Mouse (Mus musculus): Measurements from ENCODE around the gene Clec9a. TPM values are rescaled to one million over a fixed set of nuclear protein-coding genes. Genes with fewer than 3 reads are reported as not detected.

The Clec9a gene
- polyA plus RNA-seq, 1 experiment from 2014 or later = 0.33 TPM

- no peaks in the 10 kb centered on the region for H3K4me1 ChIP-seq (ENCODE audit: control insufficient read depth, low read depth, low read length)
- H3K4me3 ChIP-seq (ENCODE audit: low read depth, low read length) = no peak overlapping the region
- peak overlapping the region; percentile 56; the same call in 1 of the 2 replicates for H3K27ac ChIP-seq (ENCODE audit: low read length)
- no peaks in the 10 kb centered on the region for H3K36me3 ChIP-seq (ENCODE audit: control insufficient read depth, insufficient read depth)
- WGBS (ENCODE audit: insufficient replicate concordance) = 12% methylated on average over 2 of the region's 2 CpGs
- no peak overlapping the region for H3K9ac ChIP-seq (ENCODE audit: low read depth, low read length)
- peak; percentile 52 for ATAC-seq (ENCODE audit: low read depth)
- H3K4me2 ChIP-seq (ENCODE audit: low read depth, low read length) = no peak overlapping the region
- H3K27me3 ChIP-seq (ENCODE audit: control insufficient read depth, insufficient read depth, low read depth, low read length) = no peaks in the 10 kb centered on the region
- H3K9me3 ChIP-seq (replicated peaks; ENCODE audit: control insufficient read depth, low read length) = no peaks in the 10 kb centered on the region
Measured at GRCm38 (mm10) chr6:129407324-129407723, 1.3 kb upstream of the Clec9a start.

GRCm38 (mm10) chr6:129414177-129414576 lies 5.5 kb downstream of the Clec9a start:
- ATAC-seq (ENCODE audit: low read depth) = no peak
- Histone ChIP-seq H3K4me1 (ENCODE audit: control insufficient read depth, low read depth, low read length) (no peaks in the 10 kb centered on the region), H3K4me2 (ENCODE audit: low read depth, low read length) (no peak overlapping the region), H3K9me3 (replicated peaks; ENCODE audit: control insufficient read depth, low read length) (no peaks in the 10 kb centered on the region), H3K4me3 (ENCODE audit: low read depth, low read length) (no peak overlapping the region), H3K9ac (ENCODE audit: low read depth, low read length) (no peak overlapping the region), H3K27me3 (ENCODE audit: control insufficient read depth, insufficient read depth, low read depth, low read length) (no peaks in the 10 kb centered on the region), H3K36me3 (ENCODE audit: control insufficient read depth, insufficient read depth) (no peaks in the 10 kb centered on the region), H3K27ac (ENCODE audit: low read length) (no peak overlapping the region)
- WGBS (ENCODE audit: insufficient replicate concordance) = 42% methylated on average over 1 of the region's 1 CpGs

GRCm38 (mm10) chr6:129422311-129422710 lies 13.6 kb downstream of the Clec9a start:
- no peak overlapping the region for H3K4me2 ChIP-seq (ENCODE audit: low read depth, low read length)
- no peaks in the 10 kb centered on the region for H3K9me3 ChIP-seq (replicated peaks; ENCODE audit: control insufficient read depth, low read length)
- 59% methylated on average over 3 of the region's 3 CpGs for WGBS (ENCODE audit: insufficient replicate concordance)
- no peak for ATAC-seq (ENCODE audit: low read depth)
- H3K36me3 ChIP-seq (ENCODE audit: control insufficient read depth, insufficient read depth) = no peaks in the 10 kb centered on the region
- no peak overlapping the region for H3K27ac ChIP-seq (ENCODE audit: low read length)
- no peak overlapping the region for H3K9ac ChIP-seq (ENCODE audit: low read depth, low read length)
- no peaks in the 10 kb centered on the region for H3K27me3 ChIP-seq (ENCODE audit: control insufficient read depth, insufficient read depth, low read depth, low read length)
- H3K4me1 ChIP-seq (ENCODE audit: control insufficient read depth, low read depth, low read length) = peaks cover 2% of the 10 kb centered on the region
- no peak overlapping the region for H3K4me3 ChIP-seq (ENCODE audit: low read depth, low read length)

- H3K4me1 ChIP-seq (ENCODE audit: control insufficient read depth, low read depth, low read length) = peaks cover 2% of the 10 kb centered on the region
- no peaks in the 10 kb centered on the region for H3K36me3 ChIP-seq (ENCODE audit: control insufficient read depth, insufficient read depth)
- H3K4me3 ChIP-seq (ENCODE audit: low read depth, low read length) = no peak overlapping the region
- H3K9ac ChIP-seq (ENCODE audit: low read depth, low read length) = no peak overlapping the region
- no peak overlapping the region for H3K27ac ChIP-seq (ENCODE audit: low read length)
- WGBS (ENCODE audit: insufficient replicate concordance) = 62% methylated on average over 4 of the region's 4 CpGs
- no peak for ATAC-seq (ENCODE audit: low read depth)
- no peaks in the 10 kb centered on the region for H3K9me3 ChIP-seq (replicated peaks; ENCODE audit: control insufficient read depth, low read length)
- no peak overlapping the region for H3K4me2 ChIP-seq (ENCODE audit: low read depth, low read length)
- H3K27me3 ChIP-seq (ENCODE audit: control insufficient read depth, insufficient read depth, low read depth, low read length) = no peaks in the 10 kb centered on the region
Measured at GRCm38 (mm10) chr6:129423040-129423733, 14.5 kb downstream of the Clec9a start.

GRCm38 (mm10) chr6:129423734-129424072 lies 15.0 kb downstream of the Clec9a start:
- peak; percentile 70 for ATAC-seq (ENCODE audit: low read depth)
- no peaks in the 10 kb centered on the region for H3K27me3 ChIP-seq (ENCODE audit: control insufficient read depth, insufficient read depth, low read depth, low read length)
- no peak overlapping the region for H3K9ac ChIP-seq (ENCODE audit: low read depth, low read length)
- H3K4me3 ChIP-seq (ENCODE audit: low read depth, low read length) = no peak overlapping the region
- 4% methylated on average over 1 of the region's 1 CpGs for WGBS (ENCODE audit: insufficient replicate concordance)
- H3K27ac ChIP-seq (ENCODE audit: low read length) = no peak overlapping the region
- H3K9me3 ChIP-seq (replicated peaks; ENCODE audit: control insufficient read depth, low read length) = no peaks in the 10 kb centered on the region
- H3K4me2 ChIP-seq (ENCODE audit: low read depth, low read length) = no peak overlapping the region
- H3K4me1 ChIP-seq (ENCODE audit: control insufficient read depth, low read depth, low read length) = peaks cover 2% of the 10 kb centered on the region
- H3K36me3 ChIP-seq (ENCODE audit: control insufficient read depth, insufficient read depth) = no peaks in the 10 kb centered on the region

- peaks cover 2% of the 10 kb centered on the region for H3K4me1 ChIP-seq (ENCODE audit: control insufficient read depth, low read depth, low read length)
- no peak overlapping the region for H3K9ac ChIP-seq (ENCODE audit: low read depth, low read length)
- peak; percentile 33; the same call in 1 of the 2 replicates for ATAC-seq (ENCODE audit: low read depth)
- H3K4me3 ChIP-seq (ENCODE audit: low read depth, low read length) = no peak overlapping the region
- no peaks in the 10 kb centered on the region for H3K36me3 ChIP-seq (ENCODE audit: control insufficient read depth, insufficient read depth)
- no peaks in the 10 kb centered on the region for H3K9me3 ChIP-seq (replicated peaks; ENCODE audit: control insufficient read depth, low read length)
- H3K4me2 ChIP-seq (ENCODE audit: low read depth, low read length) = no peak overlapping the region
- H3K27ac ChIP-seq (ENCODE audit: low read length) = no peak overlapping the region
- WGBS (ENCODE audit: insufficient replicate concordance) = 12% methylated on average over 5 of the region's 5 CpGs
- no peaks in the 10 kb centered on the region for H3K27me3 ChIP-seq (ENCODE audit: control insufficient read depth, insufficient read depth, low read depth, low read length)
Measured at GRCm38 (mm10) chr6:129425217-129425616, 16.6 kb downstream of the Clec9a start.

- H3K9me3 ChIP-seq (replicated peaks; ENCODE audit: control insufficient read depth, low read length) = no peaks in the 10 kb centered on the region
- ATAC-seq (ENCODE audit: low read depth) = peak; percentile 19; the same call in 1 of the 2 replicates
- H3K4me3 ChIP-seq (ENCODE audit: low read depth, low read length) = no peak overlapping the region
- no peaks in the 10 kb centered on the region for H3K27me3 ChIP-seq (ENCODE audit: control insufficient read depth, insufficient read depth, low read depth, low read length)
- H3K4me2 ChIP-seq (ENCODE audit: low read depth, low read length) = no peak overlapping the region
- WGBS (ENCODE audit: insufficient replicate concordance) = 9% methylated on average over 5 of the region's 5 CpGs
- H3K36me3 ChIP-seq (ENCODE audit: control insufficient read depth, insufficient read depth) = no peaks in the 10 kb centered on the region
- no peak overlapping the region for H3K27ac ChIP-seq (ENCODE audit: low read length)
- peaks cover 2% of the 10 kb centered on the region for H3K4me1 ChIP-seq (ENCODE audit: control insufficient read depth, low read depth, low read length)
- H3K9ac ChIP-seq (ENCODE audit: low read depth, low read length) = no peak overlapping the region
Measured at GRCm38 (mm10) chr6:129425812-129426211, 17.1 kb downstream of the Clec9a start.

- Histone ChIP-seq H3K9ac (ENCODE audit: low read depth, low read length) (no peak overlapping the region), H3K27ac (ENCODE audit: low read length) (no peak overlapping the region), H3K9me3 (replicated peaks; ENCODE audit: control insufficient read depth, low read length) (no peaks in the 10 kb centered on the region), H3K4me2 (ENCODE audit: low read depth, low read length) (no peak overlapping the region), H3K4me3 (ENCODE audit: low read depth, low read length) (no peak overlapping the region), H3K36me3 (ENCODE audit: control insufficient read depth, insufficient read depth) (no peaks in the 10 kb centered on the region), H3K27me3 (ENCODE audit: control insufficient read depth, insufficient read depth, low read depth, low read length) (no peaks in the 10 kb centered on the region), H3K4me1 (ENCODE audit: control insufficient read depth, low read depth, low read length) (peaks cover 2% of the 10 kb centered on the region)
- 36% methylated on average over 4 of the region's 4 CpGs for WGBS (ENCODE audit: insufficient replicate concordance)
- no peak for ATAC-seq (ENCODE audit: low read depth)
Measured at GRCm38 (mm10) chr6:129427281-129427680, 18.6 kb downstream of the Clec9a start.

- Histone ChIP-seq H3K36me3 (ENCODE audit: control insufficient read depth, insufficient read depth) (no peaks in the 10 kb centered on the region), H3K9me3 (replicated peaks; ENCODE audit: control insufficient read depth, low read length) (no peaks in the 10 kb centered on the region), H3K4me3 (ENCODE audit: low read depth, low read length) (no peak overlapping the region), H3K4me2 (ENCODE audit: low read depth, low read length) (no peak overlapping the region), H3K9ac (ENCODE audit: low read depth, low read length) (no peak overlapping the region), H3K27me3 (ENCODE audit: control insufficient read depth, insufficient read depth, low read depth, low read length) (no peaks in the 10 kb centered on the region), H3K27ac (ENCODE audit: low read length) (no peak overlapping the region), H3K4me1 (ENCODE audit: control insufficient read depth, low read depth, low read length) (no peaks in the 10 kb centered on the region)
- WGBS (ENCODE audit: insufficient replicate concordance) = 28% methylated on average over 5 of the region's 5 CpGs
- ATAC-seq (ENCODE audit: low read depth) = no peak
Measured at GRCm38 (mm10) chr6:129434239-129434638, 25.6 kb downstream of the Clec9a start.

All from liver, embryonic 16.5 days (tissue).